Mouse (Mus musculus) frontal cortex, adult (tissue): ENCODE measurements at regions not wholly inside any gene's neighbourhood (a gene's known extent, or its start where the extent isn't known, plus 50 kb on each side); places are given as distances from the start of the nearest gene placed in this dataset.
A peak's percentile ranks its signal among the peaks of the same experiment; 100 is the strongest.

Experiments used
- ATAC-seq: cut with Nextera tagmentation; 2 replicates; pipeline ENCODE4 v1.9.2; 2017; ENCODE audit warnings: mild to moderate bottlenecking, moderate library complexity, mixed read lengths; ENCODE audit not compliant: low TSS enrichment

- no peak for ATAC-seq
These were observed 934.7 kb upstream of the Ndn start for GRCm38 (mm10) chr7:61411701-61412100.

DNA sequence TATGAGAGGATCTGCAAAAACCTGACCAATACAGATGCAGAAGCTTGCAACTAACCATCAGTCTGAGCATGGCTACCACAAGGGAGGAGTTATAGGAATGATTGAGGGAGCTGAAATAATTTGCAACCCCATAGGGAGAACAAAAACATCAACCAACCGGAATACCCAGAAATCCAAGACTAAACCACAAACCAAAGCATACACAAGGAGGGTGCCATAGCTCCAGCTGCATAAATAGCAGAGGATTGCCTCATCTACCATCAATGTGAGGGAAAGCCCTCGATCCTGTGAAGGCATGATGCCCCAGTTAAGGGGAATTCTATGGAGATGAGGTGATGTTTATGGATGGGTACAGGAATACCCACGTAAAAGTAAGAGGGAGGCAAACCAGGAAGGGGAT, 929.8 kb upstream of the Ndn start:
- ATAC-seq: no peak

- ATAC-seq: no peak
These were observed 890.6 kb upstream of the Ndn start for GRCm38 (mm10) chr7:61455805-61456204.

DNA sequence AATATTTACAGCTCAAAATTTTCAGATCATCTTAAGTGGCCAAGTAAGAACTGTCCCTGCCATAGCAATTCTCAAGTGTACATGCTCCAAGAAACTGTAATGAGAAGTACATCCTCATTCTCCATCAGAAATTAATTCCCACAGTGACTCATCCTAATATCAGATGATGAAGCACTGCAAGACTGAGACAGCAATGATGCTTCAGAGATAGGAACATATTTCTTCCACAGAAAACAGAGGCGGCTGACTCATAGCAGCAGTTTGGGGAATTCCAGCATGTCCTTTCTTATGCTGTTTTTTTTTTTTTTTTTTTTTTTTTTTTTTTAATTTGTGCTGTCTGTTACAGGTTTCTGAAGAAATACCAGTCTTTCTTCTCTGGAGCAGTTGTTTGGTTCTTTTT, 865.3 kb upstream of the Ndn start:
- ATAC-seq: no peak

DNA sequence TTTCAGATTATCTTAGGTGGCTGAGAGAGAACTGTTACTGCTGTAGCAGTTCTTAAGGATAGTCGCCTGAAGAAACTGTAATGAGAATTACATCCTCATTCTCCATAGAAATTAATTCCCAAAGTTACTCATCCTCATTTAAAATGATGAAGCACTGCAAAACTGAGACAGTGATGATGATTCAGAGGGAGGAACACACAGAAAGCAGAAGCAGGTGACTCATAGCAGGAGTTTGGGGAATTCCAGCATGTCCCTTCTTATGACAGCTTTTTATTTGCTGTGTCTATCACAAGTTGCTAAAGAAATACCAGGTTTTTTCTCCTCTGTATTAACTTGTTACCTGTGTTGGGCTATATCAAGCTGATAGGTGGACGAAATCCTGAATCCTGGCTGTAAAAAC, 831.6 kb upstream of the Ndn start:
- peak; percentile 82; the same call in 1 of the 2 replicates for ATAC-seq

- no peak for ATAC-seq
These were observed 811.2 kb upstream of the Ndn start for GRCm38 (mm10) chr7:61535121-61535520.
